Mouse (Mus musculus) B cell, adult (primary cell): ENCODE measurements around the gene A730061H03Rik. TPM values are rescaled to one million over a fixed set of nuclear protein-coding genes. Genes with fewer than 3 reads are reported as not detected.

Source experiments
- total RNA-seq: library from RNA; stranded (reverse); gene quantifications from 4 replicates; pipeline ENCODE4 v1.2.4, GENCODE M21; 2023; ENCODE audit not compliant: inconsistent age

Gene A730061H03Rik
- total RNA-seq: 3.9 to 9.7 TPM (median 8.6 TPM) in 4 replicates

DNA sequence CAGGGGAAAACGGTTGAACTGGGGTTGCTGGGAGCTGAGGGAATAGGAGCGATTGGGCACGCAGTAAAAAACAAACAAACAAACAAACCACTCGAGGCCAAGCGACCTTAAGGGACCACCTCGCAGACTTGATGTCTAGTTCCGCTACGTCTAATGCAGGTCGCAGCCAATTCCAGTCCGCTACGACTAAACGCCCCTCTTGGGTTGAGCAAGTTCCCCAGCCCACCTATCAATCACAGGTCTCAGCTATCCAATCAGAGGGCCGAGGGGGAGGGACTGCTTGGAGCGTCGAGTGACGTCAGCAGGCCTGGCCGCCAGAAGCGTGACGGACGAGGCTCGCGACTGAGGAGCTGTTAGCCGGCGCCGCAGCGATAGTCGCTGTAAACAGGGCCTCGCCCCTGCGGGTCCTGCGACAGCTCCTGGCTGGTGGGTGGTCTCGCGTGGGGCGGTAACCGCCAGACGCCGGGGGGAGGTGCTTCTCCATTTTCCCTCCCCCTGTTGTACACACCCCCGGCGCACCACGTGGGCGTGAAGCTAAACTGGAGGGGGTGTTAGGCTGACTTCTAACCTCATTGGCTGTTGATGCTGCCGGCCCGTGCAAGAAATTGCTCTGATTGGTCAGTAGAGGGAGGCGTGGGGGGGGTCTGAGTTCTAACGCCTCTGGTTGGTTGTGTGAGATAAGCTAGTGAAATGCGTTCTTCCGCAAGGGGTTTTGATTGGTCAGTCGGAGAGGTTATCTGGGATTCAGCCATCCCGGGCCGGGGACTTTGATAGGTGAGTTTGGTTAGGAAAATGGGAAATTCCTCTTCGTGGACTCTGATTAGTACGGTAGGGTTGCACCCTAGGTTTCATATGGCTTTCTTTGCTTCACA, at the start of gene A730061H03Rik:
Gene A730061H03Rik, minus strand, starts transcription at position 205 of the 872 bp plus-strand sequence.

DNA sequence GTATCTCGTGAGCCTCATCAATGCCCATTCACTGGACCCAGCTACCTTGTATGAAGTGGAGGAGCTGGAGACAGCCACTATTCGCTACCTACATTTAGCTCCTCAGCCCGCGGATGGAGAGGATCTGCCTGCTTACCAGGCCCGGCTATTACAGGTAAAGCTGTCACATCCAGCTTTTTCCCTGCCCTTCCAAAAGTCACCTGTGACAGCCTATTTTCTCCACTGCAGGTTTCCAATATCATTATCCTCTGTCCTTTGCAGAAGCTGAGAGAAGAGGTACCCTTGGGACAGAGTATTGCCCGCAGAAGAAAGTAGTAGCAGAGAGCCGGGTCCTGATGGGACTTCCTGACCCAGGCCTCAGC, 43.0 kb upstream of the A730061H03Rik start, which contains the start of gene Irf9:
Gene Irf9, plus strand, starts transcription at position 301 of the 362 bp plus-strand sequence.

DNA sequence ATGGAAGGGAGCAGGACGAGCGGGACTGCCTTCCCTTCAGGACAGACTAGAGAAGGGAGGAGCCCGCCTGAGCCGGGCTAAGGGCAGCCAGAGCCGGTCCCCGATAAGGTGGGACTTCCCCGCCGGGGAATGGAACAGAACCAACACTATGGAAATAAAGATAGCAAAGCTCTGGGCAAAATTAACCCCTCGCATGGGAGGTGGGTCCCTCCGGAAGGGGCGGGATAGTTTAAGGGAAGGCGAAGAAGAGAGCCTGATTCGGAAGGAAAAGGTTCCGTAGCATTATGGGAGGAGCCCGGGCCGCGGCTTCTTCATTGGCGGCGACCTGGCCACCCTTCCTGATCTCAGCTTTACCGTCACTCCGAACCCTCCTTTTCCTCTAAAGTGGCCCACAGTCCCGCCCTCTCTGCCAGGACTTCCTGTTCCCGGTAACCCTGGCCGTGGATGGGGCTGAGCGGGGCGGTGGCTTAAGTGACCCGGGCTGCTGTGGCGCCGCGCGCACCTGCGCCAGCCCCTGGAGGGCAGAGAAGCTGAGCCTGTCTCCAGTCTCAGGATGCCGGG, 31.2 kb upstream of the A730061H03Rik start, which contains the start of gene Rnf31:
Gene Rnf31, plus strand, starts transcription at position 378 of the 561 bp plus-strand sequence.

GRCm38 (mm10) chr14:55590748-55591330, 30.6 kb upstream of the A730061H03Rik start, which contains the start of gene Psme2:
Gene Psme2, minus strand, starts transcription at chr14:55591113.

DNA sequence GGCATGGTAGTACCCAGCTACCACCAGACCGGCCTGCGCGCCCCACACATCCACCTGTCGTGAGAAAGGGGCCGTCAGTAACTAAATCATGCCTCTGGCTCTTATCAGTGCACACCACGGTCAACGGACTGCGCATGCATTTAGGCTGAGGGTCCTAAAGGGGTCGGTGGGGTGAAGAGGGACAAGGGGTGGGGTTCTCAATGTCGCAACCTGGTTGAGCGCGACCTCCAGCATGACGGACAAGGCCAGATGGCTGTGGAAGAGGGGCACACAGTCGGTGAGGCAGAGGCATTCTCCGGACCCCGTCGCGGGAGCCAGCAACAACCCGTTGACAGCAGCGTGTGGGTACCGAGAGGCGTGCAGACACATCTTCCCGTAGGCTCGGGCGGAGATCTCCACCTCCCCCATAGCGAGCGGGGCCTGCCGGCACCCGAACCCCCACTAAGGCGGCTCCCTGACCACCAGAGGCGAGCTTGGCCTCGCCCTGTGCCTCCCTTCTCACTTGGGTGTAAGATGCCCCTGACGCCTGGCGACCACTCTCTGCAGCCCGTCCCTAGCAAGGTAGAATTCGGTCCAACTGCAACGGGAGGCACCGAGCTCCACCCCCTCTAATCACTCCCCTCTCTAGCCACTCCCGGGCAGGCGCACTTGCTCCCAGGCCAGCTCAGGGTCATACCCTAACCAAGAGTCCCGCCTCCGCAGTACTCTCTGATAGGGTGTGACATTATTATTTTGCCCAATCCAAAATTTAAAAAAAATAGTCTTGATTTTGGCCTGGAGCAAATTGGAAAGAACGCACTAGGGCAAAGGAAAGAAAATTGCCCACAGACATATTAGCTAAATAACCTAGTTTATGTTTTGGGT, 24.7 kb upstream of the A730061H03Rik start, which contains the start of gene Emc9:
Gene Emc9, minus strand, starts transcription at position 601 of the 864 bp plus-strand sequence.

DNA sequence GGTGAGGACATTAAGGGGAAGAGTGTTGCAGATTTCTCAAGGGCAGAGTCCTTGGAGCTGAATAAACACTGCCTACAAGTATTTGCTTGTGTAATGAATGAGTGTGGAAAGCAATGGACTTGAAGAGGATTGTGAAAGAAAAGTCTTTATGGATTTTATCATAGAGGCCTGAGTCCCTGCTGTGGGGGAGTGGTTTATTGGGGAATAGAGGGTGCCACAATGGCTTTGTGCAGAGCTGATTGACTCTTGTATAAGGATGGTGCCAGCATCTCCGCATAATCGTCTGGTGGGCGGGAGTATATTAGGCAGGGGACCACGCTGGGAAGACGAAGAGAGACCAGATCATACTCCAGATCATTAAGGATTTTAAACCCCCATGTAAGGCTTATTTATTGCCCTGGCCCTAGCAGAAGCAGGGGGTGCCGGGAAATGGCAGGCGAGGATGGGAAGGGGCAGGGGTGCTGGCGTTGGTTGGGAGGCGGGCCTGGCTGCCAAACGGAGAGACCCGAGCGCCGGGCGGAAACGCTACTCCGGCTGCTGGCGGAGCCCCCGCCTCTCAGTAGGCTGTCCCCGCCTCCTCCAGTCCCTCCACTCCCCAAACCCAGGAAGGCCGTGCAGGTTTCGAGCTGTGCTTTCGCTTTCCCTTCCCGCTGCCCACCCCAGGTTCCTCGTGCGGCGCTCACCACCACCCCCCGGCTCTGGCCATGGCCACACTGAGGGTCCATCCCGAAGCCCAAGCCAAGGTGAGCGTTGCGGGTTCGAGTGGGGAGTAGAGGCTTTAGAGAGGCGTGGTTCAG, 17.9 kb upstream of the A730061H03Rik start, which contains the start of gene Psme1:
Gene Psme1, plus strand, starts transcription at position 253 of the 797 bp plus-strand sequence.

DNA sequence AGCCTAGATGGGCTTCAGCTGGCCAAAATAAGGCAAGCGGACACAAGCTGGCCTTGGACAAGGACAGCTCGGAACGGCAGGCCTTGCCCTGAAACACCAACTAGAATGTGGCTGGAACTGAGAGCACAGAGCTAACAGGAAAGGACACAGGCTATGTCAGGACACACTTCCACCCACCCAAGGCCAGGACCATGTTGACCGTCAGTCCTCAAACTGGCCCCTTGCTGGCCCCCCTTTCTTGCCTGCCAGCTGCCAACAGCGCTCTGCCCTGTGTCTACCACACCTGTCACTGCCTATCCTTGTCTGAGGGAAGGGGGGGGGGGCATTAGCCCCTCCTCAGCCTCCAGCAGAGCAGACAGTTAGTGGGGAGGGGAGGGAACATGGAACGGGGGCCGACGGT, 15.1 kb upstream of the A730061H03Rik start, which contains the start of gene Fitm1:
Gene Fitm1, plus strand, starts transcription at position 316 of the 400 bp plus-strand sequence.

DNA sequence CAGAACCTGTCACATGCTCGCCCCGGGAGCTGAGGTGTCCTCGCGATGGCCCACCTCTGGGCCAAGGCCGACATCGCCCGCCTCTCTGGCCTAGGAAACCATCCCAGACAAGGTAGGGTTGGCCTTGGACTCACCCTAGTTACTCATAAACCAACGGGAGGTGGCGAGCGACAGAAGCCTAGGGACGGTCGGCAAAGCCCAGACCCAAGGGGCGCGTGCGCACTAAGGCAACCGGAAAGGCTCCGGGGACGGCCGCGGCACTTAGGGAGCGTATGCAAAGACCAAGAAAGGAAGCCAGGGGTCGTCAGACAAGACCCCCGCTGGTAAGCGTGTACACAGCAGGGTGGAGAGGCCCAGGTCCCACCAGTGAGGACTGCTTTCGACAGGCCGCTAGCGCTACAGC, 406 bp downstream of the A730061H03Rik start, which contains the start of gene Dcaf11:
Gene Dcaf11, plus strand, starts transcription at position 208 of the 403 bp plus-strand sequence.

DNA sequence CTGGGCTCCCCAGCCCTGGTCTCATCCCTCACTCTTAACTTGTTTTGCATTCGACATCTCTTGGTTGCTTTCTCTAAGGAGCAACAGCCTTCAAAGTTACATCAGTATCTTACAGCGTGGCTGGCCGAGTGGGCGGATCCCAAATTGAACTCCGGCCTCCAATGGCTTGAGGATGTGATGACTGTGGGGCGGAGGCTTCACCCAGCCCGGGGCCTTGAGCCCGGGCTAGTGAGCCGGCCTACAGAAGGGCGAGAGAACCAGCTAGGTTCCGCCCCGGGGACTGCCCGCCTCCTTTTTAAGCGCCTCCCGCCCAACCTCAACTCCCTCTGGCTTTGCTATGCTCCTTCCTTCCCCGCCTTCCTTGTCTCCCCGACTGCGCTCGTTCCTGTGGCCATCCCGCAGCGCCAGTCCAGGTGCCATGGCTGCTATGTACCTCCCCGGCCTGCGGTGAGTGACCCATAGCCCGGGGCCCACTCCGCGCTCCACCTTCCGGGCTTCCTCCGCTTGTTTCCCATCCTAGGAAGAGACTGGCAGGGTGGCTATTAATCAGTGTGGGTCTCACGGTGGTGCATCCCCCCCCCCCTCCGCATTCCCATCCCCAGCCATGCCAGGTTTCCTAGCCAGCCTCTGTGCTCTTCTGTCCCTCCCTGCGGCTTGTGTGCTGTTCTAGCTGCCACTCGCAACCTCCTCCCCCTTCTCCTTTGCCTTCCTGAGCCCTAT, 20.0 kb downstream of the A730061H03Rik start, which contains the start of gene Pck2:
Gene Pck2, plus strand, starts transcription at position 200 of the 720 bp plus-strand sequence.

GRCm38 (mm10) chr14:55524785-55525184, 35.4 kb downstream of the A730061H03Rik start, which contains the start of gene Nrl:
Gene Nrl, minus strand, starts transcription at chr14:55524981.

GRCm38 (mm10) chr14:55510125-55510731, 50.0 kb downstream of the A730061H03Rik start, which contains the start of gene Cpne6:
Gene Cpne6, plus strand, starts transcription at chr14:55510445.

Other genes with a start within 250 kb of the A730061H03Rik start
- gene Dhrs4, start 81.6 kb downstream of the A730061H03Rik start, total RNA-seq: 19.5 to 36.7 TPM (median 22.7 TPM) in 4 replicates
- 4.4 to 6.7 TPM (median 5.7 TPM) in 4 replicates for gene Carmil3, start 69.8 kb downstream of the A730061H03Rik start, total RNA-seq
- gene Cpne6, start 50.0 kb downstream of the A730061H03Rik start, total RNA-seq: not detected in 4 replicates
- not detected in 4 replicates for gene Nrl, start 35.4 kb downstream of the A730061H03Rik start, total RNA-seq
- 44.0 to 58.0 TPM (median 50.7 TPM) in 4 replicates for gene Pck2, start 20.1 kb downstream of the A730061H03Rik start, total RNA-seq
- gene Dcaf11, start 400 bp downstream of the A730061H03Rik start, total RNA-seq: 80.8 to 92.0 TPM (median 87.8 TPM) in 4 replicates
- gene Fitm1, start 15.2 kb upstream of the A730061H03Rik start, total RNA-seq: not detected in 4 replicates
- 237 to 297 TPM (median 278 TPM) in 4 replicates for gene Psme1, start 17.7 kb upstream of the A730061H03Rik start, total RNA-seq
- 4.8 to 8.4 TPM (median 7.1 TPM) in 4 replicates for gene Emc9, start 24.9 kb upstream of the A730061H03Rik start, total RNA-seq
- 270 to 386 TPM (median 320 TPM) in 4 replicates for gene Psme2, start 30.7 kb upstream of the A730061H03Rik start, total RNA-seq
- gene Rnf31, start 31.3 kb upstream of the A730061H03Rik start, total RNA-seq: 98.7 to 119 TPM (median 107 TPM) in 4 replicates
- gene Irf9, start 43.2 kb upstream of the A730061H03Rik start, total RNA-seq: 84.6 to 115 TPM (median 102 TPM) in 4 replicates
- 0.84 to 1.9 TPM (median 1.3 TPM) in 4 replicates for gene Rec8, start 57.6 kb upstream of the A730061H03Rik start, total RNA-seq
- 42.8 to 71.0 TPM (median 59.7 TPM) in 4 replicates for gene Ipo4, start 75.6 kb upstream of the A730061H03Rik start, total RNA-seq
- 1.2 to 6.3 TPM (median 3.5 TPM) in 4 replicates for gene Gm49378, start 77.5 kb upstream of the A730061H03Rik start, total RNA-seq
- gene Tm9sf1, start 83.4 kb upstream of the A730061H03Rik start, total RNA-seq: 43.5 to 50.3 TPM (median 46.2 TPM) in 4 replicates
- gene Tssk4, start 89.8 kb upstream of the A730061H03Rik start, total RNA-seq: 2.7 to 3.3 TPM (median 3.2 TPM) in 4 replicates
- 48.6 to 57.5 TPM (median 51.4 TPM) in 4 replicates for gene Mdp1, start 100.1 kb upstream of the A730061H03Rik start, total RNA-seq
- gene Gmpr2, start 111.5 kb upstream of the A730061H03Rik start, total RNA-seq: 21.8 to 29.4 TPM (median 27.7 TPM) in 4 replicates
- gene Nedd8, start 111.7 kb upstream of the A730061H03Rik start, total RNA-seq: 173 to 208 TPM (median 188 TPM) in 4 replicates
- gene Tinf2, start 121.4 kb upstream of the A730061H03Rik start, total RNA-seq: 158 to 162 TPM (median 159 TPM) in 4 replicates
- 1.2 to 3.0 TPM (median 1.2 TPM) in 4 replicates for gene Tgm1, start 153.5 kb upstream of the A730061H03Rik start, total RNA-seq
- 73.0 to 82.3 TPM (median 79.9 TPM) in 4 replicates for gene Rabggta, start 161.9 kb upstream of the A730061H03Rik start, total RNA-seq
- gene Dhrs1, start 185.3 kb upstream of the A730061H03Rik start, total RNA-seq: 23.1 to 26.7 TPM (median 25.5 TPM) in 4 replicates
- gene Nop9, start 185.3 kb upstream of the A730061H03Rik start, total RNA-seq: 29.2 to 37.3 TPM (median 34.5 TPM) in 4 replicates
- gene Cideb, start 198.1 kb upstream of the A730061H03Rik start, total RNA-seq: not detected in 4 replicates
- 0.22 to 0.84 TPM (median 0.36 TPM) in 3 of 4 replicates, not detected in the other for gene Ltb4r2, start 201.0 kb upstream of the A730061H03Rik start, total RNA-seq
- gene Ltb4r1, start 205.6 kb upstream of the A730061H03Rik start, total RNA-seq: not detected in 4 replicates
- 0.24 to 1.4 TPM (median 0.48 TPM) in 3 of 4 replicates, not detected in the other for gene Adcy4, start 223.7 kb upstream of the A730061H03Rik start, total RNA-seq
- gene Ripk3, start 228.5 kb upstream of the A730061H03Rik start, total RNA-seq: 86.4 to 109 TPM (median 93.4 TPM) in 4 replicates